Mouse (Mus musculus) CD4-positive helper T cell, adult 2 months (primary cell): Measurements from ENCODE around the gene Tmem43.

Experiments
- DNase-seq: peaks from one replicate; pipeline ENCODE4 v3.0.0-alpha.2; 2012; ENCODE audit warnings: low read depth, missing footprints, low spot score

Tmem43 gene

GRCm38 (mm10) chr6:91488496-91489212 is 15.2 kb downstream of the Tmem43 start:
- peak; percentile 23 for DNase-seq

DNA sequence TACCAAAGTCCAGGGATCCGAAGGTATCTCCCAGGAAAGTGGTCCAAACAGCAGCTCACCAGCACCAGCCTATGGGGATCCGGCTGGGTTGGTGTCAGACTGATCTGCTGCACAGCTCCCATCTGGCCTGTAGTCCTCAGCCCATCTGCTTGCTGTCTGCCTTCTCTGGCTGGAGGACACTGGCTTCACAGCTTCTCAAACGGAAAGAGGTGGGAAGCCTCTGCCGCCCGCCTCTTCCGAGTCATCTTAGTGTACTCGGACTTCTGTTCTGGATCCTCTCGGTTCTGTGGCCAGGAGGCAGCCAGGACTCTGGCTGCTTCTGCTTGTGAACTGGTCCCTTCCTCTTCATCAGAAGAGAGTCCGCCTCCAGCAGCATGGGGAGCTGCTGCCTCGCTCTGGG is 16.4 kb downstream of the Tmem43 start:
- no peak for DNase-seq

DNA sequence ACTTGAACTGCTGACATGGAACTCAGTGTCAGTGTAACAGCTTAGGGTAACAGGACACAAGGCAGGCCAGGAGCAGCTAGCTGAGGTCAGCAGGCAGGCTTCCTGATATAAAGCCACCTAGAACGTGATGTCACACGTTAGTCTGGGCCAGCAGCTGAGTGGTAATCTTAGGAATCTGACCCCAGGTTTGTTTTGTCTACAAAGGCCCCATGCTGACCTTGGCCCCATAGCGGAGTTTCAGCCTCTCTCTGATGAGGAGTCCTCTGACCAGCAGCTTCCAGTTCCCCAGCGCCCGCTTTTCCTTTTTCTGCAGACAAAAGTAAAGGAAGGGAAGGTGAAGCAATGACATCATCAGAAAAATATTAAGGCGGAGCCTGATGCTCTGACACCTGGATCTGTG is 17.5 kb downstream of the Tmem43 start:
- no peak for DNase-seq

- no peak for DNase-seq
These were observed 19.6 kb downstream of the Tmem43 start for GRCm38 (mm10) chr6:91493053-91493452.

GRCm38 (mm10) chr6:91494526-91494925 is 21.0 kb downstream of the Tmem43 start:
- no peak for DNase-seq

GRCm38 (mm10) chr6:91503302-91503701 is 29.8 kb downstream of the Tmem43 start:
- DNase-seq: no peak

GRCm38 (mm10) chr6:91506036-91506435 is 32.5 kb downstream of the Tmem43 start:
- DNase-seq: peak; percentile 51

- no peak for DNase-seq
These were observed 34.5 kb downstream of the Tmem43 start for GRCm38 (mm10) chr6:91508041-91508440.

DNA sequence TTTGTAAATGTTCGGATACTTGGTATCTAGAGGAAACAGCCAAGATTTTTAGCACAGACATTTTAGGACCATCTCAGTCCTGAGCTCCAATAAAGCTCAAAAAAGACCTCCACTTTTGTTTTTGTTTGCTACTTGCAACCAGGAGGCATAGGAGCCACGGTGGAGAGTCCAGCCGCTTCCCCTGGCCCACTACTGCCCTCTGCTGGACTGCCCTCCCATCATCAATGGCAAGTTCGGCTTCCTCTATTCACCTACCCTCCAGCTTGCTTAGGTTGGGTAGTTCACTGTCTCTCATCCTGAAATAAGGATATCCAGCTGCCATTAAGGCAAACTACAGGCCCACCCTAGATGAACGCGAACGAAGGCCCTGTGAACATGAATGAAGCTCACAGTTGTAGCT is 35.8 kb downstream of the Tmem43 start:
- peak; percentile 64 for DNase-seq

DNA sequence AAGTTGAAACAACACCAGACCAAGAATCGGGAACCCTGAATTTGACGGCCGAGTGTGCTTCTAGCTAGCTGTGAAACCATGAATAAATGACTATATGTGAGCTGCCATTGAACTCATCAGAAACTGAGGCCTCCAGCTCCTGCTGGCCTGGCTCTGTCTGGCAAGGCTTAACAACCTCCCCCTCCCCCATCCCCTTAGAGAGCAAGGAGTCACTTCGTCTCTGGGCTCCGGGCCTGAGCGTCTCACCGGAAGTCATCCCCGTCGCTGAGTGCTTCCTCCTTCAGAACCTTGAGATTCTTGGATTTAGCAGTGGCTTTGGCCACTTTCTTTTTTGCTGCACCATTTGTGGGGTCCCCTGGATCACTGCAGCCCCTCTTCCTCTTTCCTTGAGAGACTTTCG is 36.7 kb downstream of the Tmem43 start:
- peak; percentile 34 for DNase-seq

DNA sequence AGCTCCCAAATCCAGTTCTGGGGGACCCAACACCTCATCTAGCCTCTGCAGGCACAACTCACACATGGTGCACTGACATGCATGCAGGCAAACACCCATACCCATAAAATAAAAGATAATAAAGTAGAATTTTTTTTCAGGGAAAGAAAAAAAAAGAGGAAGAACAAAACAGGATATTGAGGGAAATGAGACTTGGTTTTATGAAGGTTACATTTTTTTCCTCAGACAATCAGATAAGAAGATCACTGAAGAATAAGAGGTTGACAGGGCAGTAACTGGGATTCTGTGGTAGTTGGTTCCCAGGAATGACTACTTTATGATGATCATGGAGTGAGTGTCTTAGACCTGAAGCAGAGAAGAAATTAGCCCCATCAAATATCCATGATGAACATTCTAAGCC is 40.6 kb downstream of the Tmem43 start:
- no peak for DNase-seq

DNA sequence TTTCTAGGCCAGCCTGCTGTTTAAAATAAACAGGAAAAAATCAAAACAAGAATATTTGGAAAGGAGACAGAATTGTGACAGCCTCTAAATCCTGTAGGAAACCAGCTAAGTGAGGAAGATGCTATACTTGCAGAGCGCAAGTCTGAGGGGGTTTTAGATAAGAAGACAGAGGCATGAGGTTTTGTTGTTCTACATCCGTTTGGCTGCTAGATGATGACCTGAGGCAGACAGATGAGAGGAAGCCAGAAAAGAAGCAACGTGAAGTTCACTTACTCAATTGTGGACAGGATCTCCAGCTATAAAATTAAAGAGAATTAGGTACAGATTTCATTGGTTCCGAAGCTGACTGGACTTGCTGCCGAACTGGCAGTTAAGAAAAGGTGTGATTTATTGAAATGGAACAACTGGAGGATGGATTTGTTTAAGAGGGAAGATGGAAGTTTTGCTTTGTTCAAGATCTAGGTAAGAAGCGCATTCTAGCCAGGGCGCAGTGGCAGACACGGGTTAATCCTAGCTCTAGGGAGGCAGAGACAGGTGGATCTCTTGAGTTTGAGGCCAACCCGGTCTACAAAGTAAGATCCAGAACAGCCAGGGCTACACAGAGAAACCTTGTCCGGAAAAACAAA is 41.3 kb downstream of the Tmem43 start:
- DNase-seq: peak; percentile 32

- DNase-seq: peak; percentile 98
These were observed 42.3 kb downstream of the Tmem43 start, which contains the start of the genes Xpc and Lsm3 for GRCm38 (mm10) chr6:91515545-91516449. TSS of gene Xpc (minus strand) at chr6:91515888. TSS of gene Lsm3 (plus strand) at chr6:91515928.

DNA sequence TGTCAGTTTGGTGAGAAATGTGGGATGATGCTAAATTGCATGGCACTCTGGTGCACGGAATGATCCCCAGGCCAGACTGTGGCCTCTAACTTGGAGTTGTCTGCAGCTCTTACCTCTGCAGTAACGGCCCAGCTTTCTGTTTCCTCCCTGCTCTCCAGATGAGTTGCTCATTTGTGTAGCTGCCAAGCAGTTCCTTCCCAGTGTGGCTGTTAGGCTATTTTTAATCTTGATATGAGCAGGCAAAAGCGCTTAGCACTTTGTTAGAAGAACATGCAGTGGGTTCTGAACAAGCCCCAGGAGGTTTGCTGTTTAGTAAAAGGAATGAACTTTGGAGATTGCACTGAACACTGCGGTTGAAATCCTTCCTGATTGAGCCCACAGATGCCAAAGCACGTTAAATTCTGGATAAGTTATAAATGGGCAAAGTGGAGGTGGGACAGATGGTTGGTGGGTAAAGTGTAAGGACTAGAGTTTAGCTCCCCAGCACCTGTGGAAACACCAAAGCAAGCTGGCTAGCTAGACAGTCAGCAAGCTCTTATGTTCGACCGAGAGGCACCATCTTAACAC is 45.0 kb downstream of the Tmem43 start:
- DNase-seq: no peak

DNA sequence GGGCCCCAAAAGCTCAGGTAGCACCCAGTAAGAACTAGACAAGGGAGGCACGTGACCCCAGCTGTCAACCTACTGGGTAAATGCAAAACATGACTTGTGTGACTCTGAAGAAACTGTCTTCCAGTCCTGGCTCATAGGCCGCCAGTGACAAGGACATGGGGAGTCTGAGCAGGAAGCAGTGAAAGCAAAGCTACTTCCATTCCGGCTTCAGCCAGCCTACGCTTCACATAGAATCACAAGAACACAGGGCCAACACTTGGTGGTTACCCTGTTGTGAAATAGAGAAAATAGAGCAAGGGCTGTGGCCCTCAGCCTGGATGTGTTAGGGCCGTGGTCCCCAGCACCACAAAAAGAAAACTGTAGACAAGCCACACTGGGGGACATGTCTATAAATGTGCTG is 49.3 kb downstream of the Tmem43 start:
- DNase-seq: no peak

- DNase-seq: no peak
These were observed 52.0 kb downstream of the Tmem43 start for GRCm38 (mm10) chr6:91525544-91525943.

GRCm38 (mm10) chr6:91527227-91527860 is 53.8 kb downstream of the Tmem43 start:
- peak; percentile 29 for DNase-seq

GRCm38 (mm10) chr6:91528265-91528664 is 54.8 kb downstream of the Tmem43 start:
- DNase-seq: no peak

DNA sequence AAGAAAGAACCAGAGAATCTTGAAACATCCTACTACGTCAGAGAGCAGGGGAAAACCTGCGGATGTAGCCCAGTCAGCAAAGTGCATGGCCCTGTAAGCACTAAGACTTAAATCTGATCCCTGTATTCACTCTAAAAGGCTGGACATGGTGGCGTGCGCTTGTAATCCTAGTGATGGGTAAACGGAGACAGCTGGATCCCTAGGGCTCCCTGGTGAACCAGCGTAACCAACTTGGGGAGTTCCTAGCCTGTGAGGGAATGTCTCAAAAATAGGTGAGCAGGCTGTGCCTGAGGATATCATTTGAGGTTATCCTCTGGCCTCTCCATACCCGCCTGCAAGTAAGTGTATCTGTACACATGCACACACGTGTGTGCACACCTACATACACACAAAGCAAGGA is 57.2 kb downstream of the Tmem43 start:
- no peak for DNase-seq

DNA sequence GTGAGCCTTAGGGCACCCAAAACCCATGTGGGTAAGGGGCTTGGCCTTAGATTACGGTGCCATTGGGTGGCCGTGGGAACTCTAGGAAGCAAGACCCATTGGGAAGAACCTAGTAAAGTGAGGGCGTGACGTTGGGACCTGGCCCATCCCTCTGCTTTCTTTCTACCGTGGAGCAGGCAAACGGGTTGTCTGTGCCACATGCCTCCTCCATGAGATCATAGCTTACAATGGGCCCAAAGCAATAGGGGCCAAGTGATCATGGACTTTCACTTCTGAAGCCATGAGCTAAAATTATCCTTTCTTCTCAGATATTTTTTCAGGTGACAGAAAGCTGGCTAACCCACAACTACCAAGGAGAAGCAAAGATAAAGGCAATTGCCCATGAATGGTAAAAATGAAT is 57.8 kb downstream of the Tmem43 start:
- no peak for DNase-seq

DNA sequence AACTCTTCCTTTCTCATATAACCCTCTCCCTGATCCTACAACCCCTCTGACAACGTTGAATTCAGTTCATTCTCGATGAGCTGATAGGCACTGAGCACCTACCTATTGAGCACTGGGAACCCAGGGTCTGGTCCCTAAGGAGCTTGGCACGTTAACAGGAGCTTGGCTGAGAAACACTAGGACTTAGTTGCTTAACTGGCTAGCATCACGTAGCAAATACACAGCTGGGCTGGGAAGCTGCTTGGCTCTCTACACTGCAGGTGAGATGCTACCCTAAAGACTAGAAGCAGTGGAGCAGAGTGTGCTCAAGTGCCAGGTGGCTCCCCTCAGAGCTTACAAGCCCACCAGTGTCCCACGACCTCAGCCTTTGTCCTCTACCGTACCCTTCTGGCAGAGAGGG is 59.2 kb downstream of the Tmem43 start:
- no peak for DNase-seq
